Mouse (Mus musculus) heart, adult 8-10 months (tissue): ENCODE results near the gene Osgin1. TPM values are rescaled to one million over a fixed set of nuclear protein-coding genes. Genes with fewer than 3 reads are reported as not detected.
A peak's percentile ranks its signal among the peaks of the same experiment; 100 is the strongest.

Experiments
- DNase-seq: peaks from one replicate; pipeline ENCODE4 v3.0.0; 2022; ENCODE audit warnings: low spot score
- total RNA-seq, 4 experiments: library from RNA; stranded (reverse); gene quantifications; 2 replicates each; pipeline ENCODE4 v1.2.4; 2022

The Osgin1 gene
- total RNA-seq, 4 experiments from 2014 or later, result 3.4 to 7.6 (median 5.8) TPM

DNA sequence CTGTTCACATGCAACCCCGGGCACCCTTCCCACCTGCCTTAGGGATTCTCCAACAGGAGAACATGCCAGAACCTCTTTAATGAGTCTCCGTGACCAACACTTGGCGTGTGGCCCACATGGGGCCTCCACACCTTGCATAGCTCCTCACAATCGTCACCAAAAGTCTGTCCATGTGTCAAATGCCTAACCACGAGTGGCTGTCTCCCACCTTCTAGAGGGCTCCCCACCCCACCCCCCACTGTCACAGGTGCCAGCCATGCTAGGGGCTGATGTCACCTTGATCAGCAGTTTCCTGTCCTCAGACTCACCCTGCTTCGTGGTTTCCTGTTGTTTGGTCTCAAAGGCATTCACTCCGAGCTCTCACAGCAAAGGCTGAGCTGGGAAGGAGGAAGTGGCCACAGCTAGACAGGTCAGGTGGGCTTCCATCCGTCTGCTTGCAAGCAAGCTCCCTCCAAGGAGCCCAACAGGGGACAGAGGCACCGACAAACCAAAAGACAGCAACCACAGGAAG, 10.2 kb upstream of the Osgin1 start:
- DNase-seq, result peak; percentile 73

GRCm38 (mm10) chr8:119424199-119424733, 9.7 kb upstream of the Osgin1 start:
- no peak for DNase-seq

- DNase-seq, result no peak
Measured at GRCm38 (mm10) chr8:119424740-119425139, 9.2 kb upstream of the Osgin1 start.

DNA sequence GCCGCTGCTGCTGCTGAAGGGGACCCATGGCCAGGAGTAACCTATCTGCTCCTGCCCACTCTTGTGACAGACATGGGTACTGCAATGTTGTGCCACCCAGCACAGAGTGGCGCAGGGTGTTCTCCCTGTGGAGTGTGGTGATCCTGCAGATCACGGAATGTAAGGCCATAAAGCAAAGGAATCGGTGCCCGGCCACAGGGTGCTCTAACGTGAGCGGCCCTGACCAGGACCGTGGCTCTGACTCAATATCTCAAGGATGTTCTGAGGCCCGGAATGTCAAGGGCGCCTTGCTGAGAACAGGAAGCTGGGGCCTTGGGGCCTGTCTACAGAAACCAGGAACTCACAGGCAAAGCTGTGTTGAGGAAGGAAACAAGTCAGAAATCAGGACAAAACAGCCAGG, 8.4 kb upstream of the Osgin1 start:
- DNase-seq, result peak; percentile 83

- DNase-seq, result peak; percentile 79
Measured at GRCm38 (mm10) chr8:119426069-119426735, 7.7 kb upstream of the Osgin1 start.

DNA sequence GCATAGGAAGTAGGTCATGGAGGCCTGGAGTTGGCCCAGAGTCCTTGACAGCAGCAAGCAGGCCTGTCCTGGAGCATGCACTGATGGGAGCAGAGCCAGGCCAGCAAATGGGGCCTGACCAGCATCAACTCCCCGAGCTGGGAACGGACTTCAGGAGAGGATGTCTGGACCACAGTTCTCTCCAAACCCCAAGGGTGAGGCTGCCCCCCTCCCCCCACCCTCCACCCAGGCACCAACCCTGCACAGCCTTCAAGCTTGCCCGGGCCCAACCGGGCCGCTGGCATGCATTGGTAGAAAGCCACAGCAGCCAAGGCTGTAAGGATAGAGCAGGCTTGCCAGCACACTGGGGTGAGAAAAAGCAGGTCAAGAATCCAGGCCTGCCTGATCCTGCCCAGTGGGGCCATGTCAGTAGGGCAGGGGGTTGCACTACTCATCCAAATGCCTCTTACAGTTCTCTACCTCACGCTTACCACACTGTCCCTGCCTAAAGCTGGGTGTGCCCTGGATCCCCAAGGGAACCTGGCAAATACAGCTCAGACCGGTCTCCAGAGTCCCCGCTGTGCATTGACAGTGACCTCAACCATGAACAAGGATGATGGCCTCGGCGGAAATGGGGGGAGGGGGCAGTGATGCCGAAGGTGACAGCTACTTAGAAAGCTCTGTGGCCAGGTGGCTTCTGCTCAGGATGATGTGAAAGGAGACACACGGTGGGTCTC, 6.1 kb upstream of the Osgin1 start:
- peak; percentile 48 for DNase-seq

DNA sequence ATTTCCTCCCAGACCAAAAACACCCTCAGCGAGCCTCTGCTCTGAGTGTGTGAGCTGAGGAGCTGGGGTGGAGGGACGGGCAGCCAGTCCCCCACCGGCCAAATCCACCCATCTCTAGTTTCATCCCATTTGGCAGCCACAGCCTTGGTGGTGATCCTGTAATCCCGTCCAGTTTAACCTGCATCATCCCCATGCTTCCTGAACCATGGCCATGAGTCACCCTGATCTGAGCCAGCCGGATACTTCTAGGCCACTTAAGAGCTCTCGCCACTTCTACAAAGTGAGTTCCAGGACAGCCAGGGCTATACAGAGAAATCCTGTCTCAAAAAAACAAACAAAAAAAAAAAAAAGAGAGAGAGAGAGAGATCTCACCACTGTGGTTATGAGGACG, 5.6 kb upstream of the Osgin1 start:
- no peak for DNase-seq

DNA sequence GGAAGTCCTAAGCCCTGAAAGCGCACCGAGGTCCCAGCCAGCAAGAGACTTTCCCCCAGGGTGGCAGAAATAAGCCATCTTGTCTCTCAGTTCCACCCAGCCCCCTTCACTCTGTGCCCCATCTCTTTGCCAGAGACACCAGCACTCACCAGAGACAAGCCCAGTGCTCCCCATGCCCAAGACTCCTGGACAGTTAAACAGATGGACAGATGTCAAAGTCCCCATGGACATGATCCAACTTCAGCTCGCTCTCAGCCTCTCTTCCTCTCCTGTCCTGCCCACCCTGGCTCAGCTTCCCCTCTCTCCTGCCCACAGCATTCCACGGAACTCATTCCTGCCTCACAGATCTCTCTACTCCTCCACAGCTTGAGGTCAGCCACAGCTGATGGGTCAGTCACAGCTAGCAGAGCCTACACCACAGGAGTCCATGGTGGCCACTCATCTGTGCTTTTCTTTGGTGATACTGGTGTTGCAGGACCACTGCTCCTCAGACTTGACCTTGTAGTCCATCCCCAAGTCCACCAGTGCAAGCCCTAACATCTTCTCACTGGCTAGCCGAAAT, 5.1 kb upstream of the Osgin1 start:
- DNase-seq, result no peak

GRCm38 (mm10) chr8:119429552-119429951, 4.4 kb upstream of the Osgin1 start:
- DNase-seq, result no peak

GRCm38 (mm10) chr8:119430250-119430649, 3.7 kb upstream of the Osgin1 start:
- DNase-seq, result no peak

- no peak for DNase-seq
Measured at GRCm38 (mm10) chr8:119430690-119431089, 3.2 kb upstream of the Osgin1 start.

DNA sequence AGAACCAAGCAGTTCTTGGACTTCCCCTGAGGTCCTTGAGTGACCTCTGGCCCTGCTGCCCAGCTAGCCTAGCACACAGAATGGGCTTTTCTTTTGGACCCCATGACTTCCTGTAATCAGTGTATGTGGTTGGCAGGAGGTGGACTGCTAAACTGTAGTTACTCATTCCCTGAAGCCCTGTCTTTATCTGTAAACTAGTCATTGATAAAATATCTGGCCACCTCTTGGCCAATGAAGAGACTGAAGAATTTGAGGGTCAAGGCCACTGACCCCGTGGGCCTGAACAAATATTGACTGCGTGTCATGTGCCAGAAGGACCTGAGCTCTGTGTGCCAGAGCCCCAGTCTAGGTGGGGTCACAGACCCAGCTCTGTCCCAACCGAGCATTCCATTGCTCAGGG, 1.6 kb upstream of the Osgin1 start:
- DNase-seq, result no peak

GRCm38 (mm10) chr8:119434569-119434968, 645 bp downstream of the Osgin1 start:
- DNase-seq, result no peak

GRCm38 (mm10) chr8:119435527-119435926, 1.6 kb downstream of the Osgin1 start:
- DNase-seq, result no peak

GRCm38 (mm10) chr8:119436331-119436730, 2.4 kb downstream of the Osgin1 start:
- DNase-seq, result no peak

DNA sequence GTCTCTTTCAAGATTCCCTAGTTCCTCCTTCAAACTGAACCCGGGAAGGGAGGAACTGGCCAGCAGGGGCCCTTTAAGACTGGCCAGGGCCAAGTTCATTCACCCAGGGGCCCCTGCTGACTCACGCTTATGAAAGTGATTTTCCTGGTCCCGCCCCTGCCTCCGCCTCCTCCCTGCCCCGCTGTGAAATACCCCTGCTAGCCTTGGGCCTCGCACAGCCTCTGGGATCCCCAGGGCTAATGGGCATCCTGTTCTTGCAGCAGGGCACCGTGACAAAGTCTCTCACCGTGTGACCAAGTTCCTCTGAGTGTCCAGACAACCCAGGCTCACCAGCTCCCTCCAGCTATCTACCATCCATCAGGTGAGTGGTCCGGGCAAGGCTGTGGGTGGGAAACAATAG, 3.0 kb downstream of the Osgin1 start:
- peak; percentile 93 for DNase-seq

GRCm38 (mm10) chr8:119437506-119437905, 3.6 kb downstream of the Osgin1 start:
- no peak for DNase-seq

DNA sequence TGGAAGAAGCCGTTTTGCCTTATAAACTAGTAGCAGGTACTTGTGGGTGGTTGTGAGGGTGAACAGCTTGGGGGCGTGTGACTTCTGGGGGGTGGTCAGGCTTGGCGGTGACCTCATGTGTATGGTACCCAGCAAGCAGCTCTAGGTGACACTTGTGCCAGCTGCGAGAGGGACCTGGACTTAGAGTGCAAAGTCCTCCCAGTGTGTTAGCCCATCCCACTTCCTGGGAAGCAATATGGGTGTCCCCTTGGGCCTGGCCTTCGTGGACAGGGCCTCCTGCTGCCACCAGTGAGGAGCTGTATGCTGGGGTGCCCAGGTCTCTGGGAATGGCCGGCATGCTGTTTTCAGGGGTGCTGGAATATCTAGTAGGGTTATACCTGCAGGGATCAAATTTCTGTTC, 5.0 kb downstream of the Osgin1 start:
- DNase-seq, result no peak

DNA sequence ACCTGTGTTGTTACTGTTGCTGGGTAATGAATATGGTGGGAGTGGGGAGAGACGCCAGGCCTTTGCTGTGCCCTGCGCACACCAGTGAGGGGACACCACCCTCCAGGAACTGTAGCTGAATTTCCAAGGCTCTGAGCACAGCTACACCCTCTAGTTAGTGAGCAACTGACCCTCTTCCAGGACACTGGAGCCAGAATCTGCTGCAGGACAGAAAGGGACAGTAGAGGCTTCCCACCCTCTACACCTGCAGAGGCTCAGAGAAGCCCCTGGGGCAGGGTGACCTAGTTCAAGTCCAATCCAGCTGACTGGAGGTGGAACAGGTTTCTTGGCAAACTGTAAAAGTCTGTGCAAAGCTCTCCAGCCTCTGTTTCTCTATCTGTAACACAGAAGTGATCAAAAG, 5.5 kb downstream of the Osgin1 start:
- DNase-seq, result no peak

GRCm38 (mm10) chr8:119439893-119440249, 5.9 kb downstream of the Osgin1 start:
- DNase-seq, result no peak

DNA sequence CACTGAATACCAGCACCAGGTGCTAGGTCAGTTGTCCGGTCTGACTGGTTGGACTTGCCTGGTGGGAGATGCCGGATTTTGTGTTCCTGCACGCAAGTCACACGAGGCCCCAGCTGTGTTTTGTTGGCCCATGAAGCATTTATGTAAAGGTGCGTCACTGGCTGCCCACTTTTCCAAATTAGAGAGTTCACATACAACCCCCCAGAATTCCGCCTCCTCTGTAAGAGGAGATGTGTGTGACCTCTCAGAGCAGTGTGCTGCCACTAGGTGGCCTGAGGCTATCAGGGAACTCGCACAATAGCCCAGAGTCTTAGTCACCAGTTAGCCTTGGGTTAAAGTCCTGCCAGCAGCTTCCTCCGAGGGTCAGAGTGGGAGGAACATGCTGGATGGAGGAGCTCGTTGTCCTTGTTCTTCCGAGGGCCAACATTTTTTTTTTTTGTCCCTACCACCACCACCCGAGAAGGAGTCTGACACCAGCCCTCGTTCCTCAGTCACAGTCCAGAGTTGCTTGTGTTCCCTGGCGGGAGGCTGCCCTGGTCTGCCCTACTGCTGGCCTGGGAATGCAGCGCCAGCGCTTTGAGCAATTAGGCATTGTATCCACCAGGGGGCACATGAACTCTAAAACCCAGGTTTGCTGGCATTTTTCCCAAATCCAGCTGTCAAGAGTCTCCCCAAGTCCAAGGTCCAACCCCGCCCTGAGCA, 6.5 kb downstream of the Osgin1 start:
- peak; percentile 89 for DNase-seq

DNA sequence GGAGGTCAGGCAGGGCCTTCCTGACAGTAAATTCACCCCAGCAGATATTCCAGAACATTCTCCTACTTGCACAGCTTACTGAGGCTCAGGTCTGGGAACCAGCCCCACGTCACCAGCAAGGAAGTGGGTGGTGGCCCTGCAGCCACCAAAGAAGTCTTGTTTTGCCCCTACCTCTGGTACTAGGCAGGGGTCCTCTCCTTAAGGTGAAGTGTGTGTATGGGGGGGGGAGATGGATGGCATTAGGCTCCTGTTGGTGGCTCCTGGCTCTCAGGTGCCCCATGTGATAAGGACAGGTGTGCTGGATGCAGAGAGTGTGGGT, 7.0 kb downstream of the Osgin1 start:
- no peak for DNase-seq
